Mouse (Mus musculus): Measurements from ENCODE around the gene Zfp449. TPM values are rescaled to one million over a fixed set of nuclear protein-coding genes. Genes with fewer than 3 reads are reported as not detected.
A peak's percentile ranks its signal among the peaks of the same experiment; 100 is the strongest.
"Not testable (repeated sequence)": the region's sequence is repeated elsewhere in the genome, so short reads cannot be mapped to it uniquely, and the experiment has no call there.

Zfp449 gene
- polyA plus RNA-seq, 1 experiment, result 6.2 TPM

DNA sequence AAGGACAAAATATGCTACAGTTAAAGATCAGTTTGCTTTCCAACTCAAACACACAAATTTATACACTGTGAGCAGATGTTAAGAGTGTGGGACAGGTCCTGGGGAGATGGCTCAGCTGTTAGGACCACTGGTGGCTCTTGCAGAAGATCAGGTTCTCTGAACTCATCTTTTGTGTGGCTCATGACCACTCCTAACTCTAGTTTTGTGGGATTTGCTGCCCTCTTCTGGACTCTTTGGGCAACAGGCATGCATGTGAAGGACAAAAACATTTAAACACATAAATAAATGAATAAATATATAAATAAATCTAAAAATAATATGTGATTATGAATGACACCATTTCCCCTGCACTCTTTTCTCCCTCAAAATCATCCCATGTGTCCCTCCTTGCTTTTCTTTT is 5.9 kb upstream of the Zfp449 start:
- Histone ChIP-seq H3K9ac (ENCODE audit: low read depth, poor library complexity, severe bottlenecking) (no peak overlapping the region), H3K4me1 (ENCODE audit: control insufficient read depth, insufficient read depth, low read length) (no peaks in the 10 kb centered on the region), H3K36me3 (ENCODE audit: control insufficient read depth, insufficient read depth, low read length, poor library complexity, severe bottlenecking) (no peaks in the 10 kb centered on the region), H3K9me3 (replicated peaks; ENCODE audit: control insufficient read depth, insufficient read depth, low read length, poor library complexity, severe bottlenecking) (no peaks in the 10 kb centered on the region), H3K4me3 (ENCODE audit: low read depth, low read length) (no peak overlapping the region), H3K27ac (ENCODE audit: insufficient read depth, low read length) (no peak overlapping the region), H3K27me3 (ENCODE audit: control insufficient read depth, insufficient read depth, low read length, poor library complexity, severe bottlenecking) (no peaks in the 10 kb centered on the region)
- TF ChIP-seq CTCF (IDR thresholded peaks at IDR 0.05; ENCODE audit: low read depth, low read length) (no peak), EP300 (IDR thresholded peaks at IDR 0.05; ENCODE audit: insufficient read depth, low read depth, low read length) (no peak), POLR2A (IDR thresholded peaks at IDR 0.05; ENCODE audit: insufficient read depth, low read length) (no peak)

DNA sequence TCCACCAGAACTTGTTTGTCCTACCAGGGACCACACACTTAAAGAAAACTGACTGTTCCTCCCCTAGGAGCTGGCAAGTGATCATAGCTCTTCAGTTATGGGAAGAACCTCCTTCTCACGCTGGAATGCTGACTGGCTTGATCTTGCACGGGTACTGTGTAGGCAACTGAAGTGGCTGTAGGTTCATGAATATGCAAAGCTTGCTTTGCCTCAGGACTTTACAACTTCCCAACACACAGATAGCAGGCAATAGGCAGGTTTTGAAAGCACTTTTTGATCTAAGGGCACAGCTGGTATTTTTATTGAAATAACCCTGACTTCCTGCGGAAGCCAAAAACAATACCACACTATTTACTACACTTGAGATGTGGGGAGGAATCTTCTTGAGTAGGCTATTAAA is 3.3 kb upstream of the Zfp449 start:
- Histone ChIP-seq H3K4me3 (ENCODE audit: low read depth, low read length) (no peak overlapping the region), H3K36me3 (ENCODE audit: control insufficient read depth, insufficient read depth, low read length, poor library complexity, severe bottlenecking) (no peaks in the 10 kb centered on the region), H3K9me3 (replicated peaks; ENCODE audit: control insufficient read depth, insufficient read depth, low read length, poor library complexity, severe bottlenecking) (no peaks in the 10 kb centered on the region), H3K27ac (ENCODE audit: insufficient read depth, low read length) (no peak overlapping the region), H3K27me3 (ENCODE audit: control insufficient read depth, insufficient read depth, low read length, poor library complexity, severe bottlenecking) (no peaks in the 10 kb centered on the region), H3K9ac (ENCODE audit: low read depth, poor library complexity, severe bottlenecking) (no peak overlapping the region), H3K4me1 (ENCODE audit: control insufficient read depth, insufficient read depth, low read length) (no peaks in the 10 kb centered on the region)
- TF ChIP-seq CTCF (IDR thresholded peaks at IDR 0.05; ENCODE audit: low read depth, low read length) (no peak), EP300 (IDR thresholded peaks at IDR 0.05; ENCODE audit: insufficient read depth, low read depth, low read length) (no peak), POLR2A (IDR thresholded peaks at IDR 0.05; ENCODE audit: insufficient read depth, low read length) (no peak)

DNA sequence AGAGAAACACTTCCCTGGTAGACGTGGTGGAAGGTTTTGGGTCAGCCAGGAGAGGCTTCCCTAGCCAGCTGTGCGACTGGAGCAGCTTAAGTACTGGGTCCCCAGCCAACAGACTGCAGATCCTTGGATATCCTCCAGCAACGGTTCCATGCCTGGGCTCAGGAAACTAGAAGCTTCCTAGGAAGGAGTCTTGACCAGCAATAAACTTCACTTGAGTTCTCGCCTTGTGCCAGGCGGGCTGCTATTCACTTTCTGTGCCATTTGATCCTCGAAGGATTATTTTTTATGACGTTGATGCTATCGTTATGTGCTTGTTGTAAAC is 693 bp downstream of the Zfp449 start:
- Histone ChIP-seq H3K9ac (ENCODE audit: low read depth, poor library complexity, severe bottlenecking) (peak overlapping the region; percentile 51; the same call in 1 of the 2 replicates), H3K27ac (ENCODE audit: insufficient read depth, low read length) (no peak overlapping the region), H3K27me3 (ENCODE audit: control insufficient read depth, insufficient read depth, low read length, poor library complexity, severe bottlenecking) (no peaks in the 10 kb centered on the region)

DNA sequence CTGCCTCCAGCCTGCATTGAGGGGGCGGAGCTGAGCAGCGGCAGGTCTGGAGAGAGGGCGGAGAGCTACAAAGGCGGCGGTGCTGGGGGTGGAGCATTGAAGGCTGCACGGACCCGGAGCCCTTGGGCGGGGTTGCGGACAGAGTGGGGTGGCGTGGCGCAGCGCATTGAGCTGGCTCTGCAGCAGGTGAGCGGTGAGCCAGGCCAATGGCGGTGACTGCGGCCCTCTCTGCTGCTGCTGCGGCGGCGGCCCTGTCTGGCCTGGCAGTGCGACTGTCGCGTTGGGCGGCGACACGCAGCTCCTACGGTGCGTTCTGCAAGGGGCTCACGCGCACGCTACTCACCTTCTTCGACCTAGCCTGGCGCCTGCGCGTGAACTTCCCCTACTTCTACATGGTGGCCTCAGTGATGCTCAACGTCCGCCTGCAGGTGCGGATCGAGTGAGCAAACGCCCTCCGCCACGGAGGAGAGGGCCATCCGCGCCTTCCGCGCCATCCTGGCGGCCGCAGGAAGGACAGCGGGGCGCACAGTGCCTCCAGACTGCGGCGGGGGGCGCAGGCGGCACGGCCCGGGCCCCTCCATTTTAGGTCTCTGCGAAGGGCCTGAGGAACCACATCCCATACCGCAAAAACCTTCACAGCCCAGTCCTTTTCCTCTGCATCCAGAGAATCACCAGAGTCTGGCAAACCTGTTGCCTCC is 28.4 kb downstream of the Zfp449 start, which contains the start of gene Smim10l2a:
Gene Smim10l2a, plus strand, starts transcription at position 156 of the 698 bp plus-strand sequence.
- not testable (repeated sequence) for H3K4me1 ChIP-seq (ENCODE audit: control insufficient read depth, insufficient read depth, low read length); H3K36me3 ChIP-seq (ENCODE audit: control insufficient read depth, insufficient read depth, low read length, poor library complexity, severe bottlenecking); H3K27me3 ChIP-seq (ENCODE audit: control insufficient read depth, insufficient read depth, low read length, poor library complexity, severe bottlenecking); H3K9me3 ChIP-seq (replicated peaks; ENCODE audit: control insufficient read depth, insufficient read depth, low read length, poor library complexity, severe bottlenecking); H3K27ac ChIP-seq (ENCODE audit: insufficient read depth, low read length)
- Histone ChIP-seq H3K9ac (ENCODE audit: low read depth, poor library complexity, severe bottlenecking) (peak within 1 kb of the TSS; percentile 64), H3K4me3 (ENCODE audit: low read depth, low read length) (peak within 1 kb of the TSS; percentile 84)
- peak; percentile 54 for TF ChIP-seq POLR2A (IDR thresholded peaks at IDR 0.05; ENCODE audit: insufficient read depth, low read length)

More for the DNA sequence above, 693 bp downstream of the Zfp449 start:
- TF ChIP-seq POLR2A (IDR thresholded peaks at IDR 0.05; ENCODE audit: insufficient read depth, low read length) (no peak), CTCF (IDR thresholded peaks at IDR 0.05; ENCODE audit: low read depth, low read length) (no peak), EP300 (IDR thresholded peaks at IDR 0.05; ENCODE audit: insufficient read depth, low read depth, low read length) (no peak)
- Histone ChIP-seq H3K4me3 (ENCODE audit: low read depth, low read length) (peak overlapping the region; percentile 64), H3K4me1 (ENCODE audit: control insufficient read depth, insufficient read depth, low read length) (no peaks in the 10 kb centered on the region), H3K9me3 (replicated peaks; ENCODE audit: control insufficient read depth, insufficient read depth, low read length, poor library complexity, severe bottlenecking) (no peaks in the 10 kb centered on the region), H3K36me3 (ENCODE audit: control insufficient read depth, insufficient read depth, low read length, poor library complexity, severe bottlenecking) (no peaks in the 10 kb centered on the region)

DNA sequence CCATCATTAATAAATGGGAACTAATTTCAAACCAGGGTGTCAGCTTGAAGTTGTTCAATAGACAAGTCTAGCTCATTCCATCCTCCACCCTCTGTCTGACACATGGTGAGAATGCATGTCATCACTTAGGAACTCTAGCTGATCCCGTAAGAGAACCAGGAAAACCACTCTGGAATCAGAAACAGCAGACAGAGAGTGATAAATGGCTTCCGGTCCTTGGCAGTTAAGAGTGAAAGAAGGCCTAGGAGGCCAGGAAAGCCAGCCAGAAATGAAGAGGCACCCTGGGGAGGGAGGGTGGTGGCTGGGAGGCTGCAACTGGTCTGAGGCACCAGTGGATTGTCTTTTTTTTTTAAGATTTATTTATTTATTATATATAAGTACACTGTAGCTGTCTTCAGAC is 34.7 kb downstream of the Zfp449 start:
- Histone ChIP-seq H3K4me1 (ENCODE audit: control insufficient read depth, insufficient read depth, low read length) (no peaks in the 10 kb centered on the region), H3K27ac (ENCODE audit: insufficient read depth, low read length) (no peak overlapping the region), H3K36me3 (ENCODE audit: control insufficient read depth, insufficient read depth, low read length, poor library complexity, severe bottlenecking) (no peaks in the 10 kb centered on the region), H3K27me3 (ENCODE audit: control insufficient read depth, insufficient read depth, low read length, poor library complexity, severe bottlenecking) (no peaks in the 10 kb centered on the region), H3K9ac (ENCODE audit: low read depth, poor library complexity, severe bottlenecking) (no peak overlapping the region), H3K4me3 (ENCODE audit: low read depth, low read length) (no peak overlapping the region), H3K9me3 (replicated peaks; ENCODE audit: control insufficient read depth, insufficient read depth, low read length, poor library complexity, severe bottlenecking) (no peaks in the 10 kb centered on the region)
- TF ChIP-seq POLR2A (IDR thresholded peaks at IDR 0.05; ENCODE audit: insufficient read depth, low read length) (no peak), CTCF (IDR thresholded peaks at IDR 0.05; ENCODE audit: low read depth, low read length) (no peak), EP300 (IDR thresholded peaks at IDR 0.05; ENCODE audit: insufficient read depth, low read depth, low read length) (no peak)

DNA sequence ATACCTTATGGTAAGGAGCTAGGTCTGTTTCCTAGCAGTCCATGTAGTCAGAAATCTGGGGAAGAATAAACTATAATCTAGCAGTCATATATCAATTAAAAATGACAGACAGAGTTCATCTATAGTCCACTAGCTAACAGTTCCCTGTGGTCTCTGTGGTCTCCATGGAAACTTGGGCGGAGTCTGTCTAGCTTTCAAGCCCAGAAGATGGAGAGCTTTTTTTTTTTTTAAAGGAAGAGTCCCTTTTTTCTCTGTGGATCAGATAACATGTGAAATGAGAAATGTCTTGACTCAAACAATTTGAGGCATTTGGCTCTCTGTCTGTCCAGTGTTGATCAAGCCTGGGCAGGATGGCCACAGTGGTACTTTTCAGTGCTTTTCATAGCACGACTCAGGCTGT is 37.9 kb downstream of the Zfp449 start:
- no peaks in the 10 kb centered on the region for H3K36me3 ChIP-seq (ENCODE audit: control insufficient read depth, insufficient read depth, low read length, poor library complexity, severe bottlenecking)
- H3K9me3 ChIP-seq (replicated peaks; ENCODE audit: control insufficient read depth, insufficient read depth, low read length, poor library complexity, severe bottlenecking), result no peaks in the 10 kb centered on the region
- H3K27me3 ChIP-seq (ENCODE audit: control insufficient read depth, insufficient read depth, low read length, poor library complexity, severe bottlenecking), result no peaks in the 10 kb centered on the region
- no peak overlapping the region for H3K4me3 ChIP-seq (ENCODE audit: low read depth, low read length)
- H3K9ac ChIP-seq (ENCODE audit: low read depth, poor library complexity, severe bottlenecking), result no peak overlapping the region
- no peaks in the 10 kb centered on the region for H3K4me1 ChIP-seq (ENCODE audit: control insufficient read depth, insufficient read depth, low read length)
- TF ChIP-seq EP300 (IDR thresholded peaks at IDR 0.05; ENCODE audit: insufficient read depth, low read depth, low read length) (no peak), POLR2A (IDR thresholded peaks at IDR 0.05; ENCODE audit: insufficient read depth, low read length) (no peak), CTCF (IDR thresholded peaks at IDR 0.05; ENCODE audit: low read depth, low read length) (no peak)
- H3K27ac ChIP-seq (ENCODE audit: insufficient read depth, low read length), result no peak overlapping the region

All from ES-Bruce4 (cell line).